Mouse (Mus musculus) heart, embryonic 16.5 days (tissue): Measurements from ENCODE around the gene Fam198b. TPM values are rescaled to one million over a fixed set of nuclear protein-coding genes. Genes with fewer than 3 reads are reported as not detected.
"Not testable (repeated sequence)": the region's sequence is repeated elsewhere in the genome, so short reads cannot be mapped to it uniquely, and the experiment has no call there.

Source experiments
- ATAC-seq: fragments of 200-750 bp; cut with Nextera tagmentation; replicated peaks from 2 replicates; pipeline ENCODE4 v1.8.0; 2017; ENCODE audit warnings: moderate number of reproducible peaks; ENCODE audit not compliant: insufficient read depth, low FRiP score; ENCODE audit errors: extremely low read depth
- H3K27ac ChIP-seq: fragments of 300-500 bp; sonication (generic); 2 replicates; pipeline ENCODE4 v1.5.1; 2014; ENCODE audit warnings: mild to moderate bottlenecking, low read length, control low read depth, moderate library complexity
- H3K27me3 ChIP-seq: fragments of 300-500 bp; sonication (generic); 2 replicates; pipeline ENCODE4 v1.6.1; 2014; ENCODE audit warnings: low read length, mixed read lengths; ENCODE audit not compliant: control insufficient read depth, insufficient read depth
- H3K36me3 ChIP-seq: fragments of 300-500 bp; sonication (generic); 2 replicates; pipeline ENCODE4 v1.6.1; 2014; ENCODE audit not compliant: control insufficient read depth, insufficient read depth
- H3K4me1 ChIP-seq: fragments of 300-500 bp; sonication (generic); 2 replicates; pipeline ENCODE4 v1.6.1; 2014; ENCODE audit warnings: low read length, mixed read lengths; ENCODE audit not compliant: control insufficient read depth, insufficient read depth
- H3K4me2 ChIP-seq: fragments of 300-500 bp; sonication (generic); 2 replicates; pipeline ENCODE4 v1.6.1; 2014; ENCODE audit warnings: low read depth, mild to moderate bottlenecking, control low read depth, low read length
- H3K4me3 ChIP-seq: fragments of 300-500 bp; sonication (generic); 2 replicates; pipeline ENCODE4 v1.5.1; 2014; ENCODE audit warnings: mild to moderate bottlenecking, control low read depth, low read length
- H3K9ac ChIP-seq: fragments of 300-500 bp; sonication (generic); 2 replicates; pipeline ENCODE4 v1.6.1; 2014; ENCODE audit warnings: low read length, control low read depth
- H3K9me3 ChIP-seq: fragments of 300-500 bp; sonication (generic); replicated peaks from 2 replicates; pipeline ENCODE4 v1.6.1; 2016; ENCODE audit warnings: low read length; ENCODE audit not compliant: control insufficient read depth
- WGBS: fragments of 180-500 bp; shearing (Covaris S2); extraction: QIAGEN DNeasy Blood & Tissue Kit; methylation state at CpG from one replicate; pipeline ENCODE4 v1.1.7; 2014; 5-methylcytosine and 5-hydroxymethylcytosine counted together
- polyA plus RNA-seq: library from polyadenylated mRNA; unstranded; fragments of >200 nt; fragmentation: Nextera tagmentation; extraction: Ambion mirVana; gene quantifications from 2 replicates; pipeline ENCODE4 v1.2.1, GENCODE M21; 2015

The Fam198b gene
- polyA plus RNA-seq, 1 experiment from 2014 or later, result 61.6 TPM

DNA sequence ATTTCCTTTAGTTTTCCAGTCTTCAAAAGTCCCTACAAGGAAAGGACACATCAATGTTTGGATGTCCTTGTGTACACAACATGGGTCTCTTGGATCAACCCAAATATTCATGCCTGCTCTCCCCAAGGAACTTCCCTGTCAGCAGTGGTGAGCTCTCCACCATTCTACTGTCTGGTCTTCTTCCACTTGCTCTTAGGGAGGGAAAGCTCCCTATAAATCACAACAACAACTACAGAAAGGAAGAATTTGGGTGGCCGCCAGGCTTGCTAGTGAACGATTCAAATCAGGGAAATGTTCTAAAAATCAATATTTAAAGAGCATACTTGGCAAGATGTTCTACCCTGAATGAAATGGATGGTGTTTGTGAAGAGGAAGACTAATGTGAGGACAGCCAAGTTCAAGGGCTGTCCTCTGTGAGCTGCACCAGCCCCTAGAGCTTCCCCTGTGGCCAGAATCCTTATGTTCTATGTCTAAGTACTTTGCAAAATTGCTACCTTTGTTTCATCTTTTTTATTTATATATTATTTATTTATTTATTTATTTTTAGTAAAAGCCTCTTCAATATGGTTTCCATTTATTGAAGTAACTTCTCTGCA is 68.9 kb downstream of the Fam198b start:
- Histone ChIP-seq H3K27ac (no peak overlapping the region), H3K9ac (no peak overlapping the region), H3K36me3 (no peaks in the 10 kb centered on the region), H3K9me3 (no peaks in the 10 kb centered on the region; the same call in 1 of the 2 replicates), H3K4me1 (peaks cover 10% of the 10 kb centered on the region), H3K4me3 (no peak overlapping the region), H3K4me2 (no peak overlapping the region), H3K27me3 (no peaks in the 10 kb centered on the region)
- ATAC-seq, result no peak
- WGBS, result 67% methylated on average over 2 of the region's 2 CpGs

DNA sequence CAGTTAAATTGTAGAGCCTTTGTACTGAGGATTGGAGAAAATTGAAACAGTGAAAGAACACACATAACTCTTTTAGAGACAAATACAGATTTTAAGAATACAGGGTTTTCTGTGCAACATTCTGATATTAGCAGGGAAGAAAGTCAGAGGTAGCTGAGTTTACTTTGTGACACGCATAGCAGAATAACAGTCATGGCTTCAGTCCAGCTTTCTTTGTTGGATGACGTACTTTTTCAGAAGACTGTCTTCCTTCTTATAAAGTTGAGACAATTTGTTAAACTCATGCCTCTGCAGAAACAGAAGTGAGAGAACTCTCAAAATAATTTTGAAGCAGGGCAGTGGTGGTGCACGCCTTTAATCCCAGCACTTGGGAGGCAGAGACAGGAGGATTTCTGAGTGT is 70.9 kb downstream of the Fam198b start:
- WGBS, result 78% methylated on average over 3 of the region's 3 CpGs
- Histone ChIP-seq H3K9ac (no peak overlapping the region), H3K4me3 (no peak overlapping the region), H3K36me3 (no peaks in the 10 kb centered on the region), H3K27ac (no peak overlapping the region), H3K4me1 (peaks cover 7% of the 10 kb centered on the region), H3K4me2 (no peak overlapping the region), H3K27me3 (no peaks in the 10 kb centered on the region), H3K9me3 (no peaks in the 10 kb centered on the region)
- ATAC-seq, result no peak

- H3K9ac ChIP-seq, result no peak overlapping the region
- no peak overlapping the region for H3K4me3 ChIP-seq
- no peak overlapping the region for H3K4me2 ChIP-seq
- no peak overlapping the region for H3K27ac ChIP-seq
- no peaks in the 10 kb centered on the region for H3K27me3 ChIP-seq
- peaks cover 5% of the 10 kb centered on the region; the same call in 1 of the 2 replicates for H3K4me1 ChIP-seq
- H3K9me3 ChIP-seq, result no peaks in the 10 kb centered on the region
- no peak for ATAC-seq
- no peaks in the 10 kb centered on the region for H3K36me3 ChIP-seq
Observed at GRCm38 (mm10) chr3:79956792-79957191, 72.5 kb downstream of the Fam198b start.

DNA sequence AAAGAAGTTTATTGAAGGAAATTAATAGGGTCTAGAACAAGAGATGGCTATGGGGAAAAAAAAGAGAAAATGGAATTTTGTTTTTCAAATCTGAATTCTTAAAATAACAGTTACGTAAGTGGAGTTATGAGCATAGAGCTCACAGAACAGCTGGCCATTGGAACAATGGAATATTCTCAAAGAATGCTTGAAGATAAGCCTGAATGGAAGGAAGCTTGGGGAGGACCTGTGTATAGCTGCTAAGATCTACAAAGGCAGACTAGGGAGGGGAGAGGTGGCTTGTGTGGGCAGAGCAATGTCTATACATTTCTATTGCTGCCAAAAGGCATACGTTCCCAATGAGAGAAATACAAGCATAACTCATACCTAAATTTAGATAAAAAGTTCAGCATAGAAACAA is 73.4 kb downstream of the Fam198b start:
- no peak overlapping the region for H3K9ac ChIP-seq
- H3K4me1 ChIP-seq, result peaks cover 5% of the 10 kb centered on the region; the same call in 1 of the 2 replicates
- H3K9me3 ChIP-seq, result no peaks in the 10 kb centered on the region
- peak; percentile 55 for ATAC-seq
- no peaks in the 10 kb centered on the region for H3K36me3 ChIP-seq
- no peak overlapping the region for H3K4me3 ChIP-seq
- no peak overlapping the region for H3K4me2 ChIP-seq
- 72% methylated on average over 2 of the region's 2 CpGs for WGBS
- no peaks in the 10 kb centered on the region for H3K27me3 ChIP-seq
- H3K27ac ChIP-seq, result peak overlapping the region; percentile 70

- no peak; the same call in 1 of the 2 replicates for ATAC-seq
- Histone ChIP-seq H3K4me2 (no peak overlapping the region), H3K4me3 (no peak overlapping the region), H3K9me3 (no peaks in the 10 kb centered on the region), H3K4me1 (peaks cover 21% of the 10 kb centered on the region), H3K27ac (peak overlapping the region; percentile 70), H3K9ac (no peak overlapping the region), H3K36me3 (no peaks in the 10 kb centered on the region), H3K27me3 (no peaks in the 10 kb centered on the region)
- WGBS, result 68% methylated on average over 4 of the region's 4 CpGs
Observed at GRCm38 (mm10) chr3:79966709-79967108, 82.4 kb downstream of the Fam198b start.

GRCm38 (mm10) chr3:79967346-79967745 is 83.0 kb downstream of the Fam198b start:
- Histone ChIP-seq H3K27ac (peak overlapping the region; percentile 62), H3K9ac (no peak overlapping the region), H3K9me3 (no peaks in the 10 kb centered on the region), H3K4me2 (no peak overlapping the region), H3K27me3 (no peaks in the 10 kb centered on the region), H3K4me1 (peaks cover 21% of the 10 kb centered on the region), H3K36me3 (no peaks in the 10 kb centered on the region), H3K4me3 (no peak overlapping the region)
- 2% methylated on average over 1 of the region's 1 CpGs for WGBS
- ATAC-seq, result no peak

DNA sequence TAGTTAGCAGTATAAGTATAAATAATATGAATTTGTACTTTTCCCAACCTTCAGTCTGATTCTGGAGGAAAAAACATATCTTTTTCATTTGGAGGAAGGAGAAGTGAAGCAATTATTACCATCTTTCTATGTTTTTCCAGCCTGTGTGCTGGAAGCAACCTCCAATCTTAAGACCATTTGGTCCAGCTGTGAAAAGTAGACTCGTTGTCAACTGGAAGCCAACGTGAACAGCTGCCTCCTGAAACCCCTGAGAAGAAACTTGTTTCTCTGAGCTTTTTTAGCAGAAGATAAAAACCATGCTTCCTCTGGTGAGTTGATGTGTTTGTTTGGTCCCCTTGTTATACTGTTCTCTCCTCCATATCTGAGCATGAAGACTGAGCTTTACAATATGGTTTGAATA is 84.1 kb downstream of the Fam198b start:
- 47% methylated on average over 2 of the region's 2 CpGs for WGBS
- Histone ChIP-seq H3K9me3 (no peaks in the 10 kb centered on the region), H3K9ac (no peak overlapping the region), H3K27ac (no peak overlapping the region), H3K36me3 (no peaks in the 10 kb centered on the region), H3K4me2 (no peak overlapping the region), H3K27me3 (no peaks in the 10 kb centered on the region), H3K4me3 (no peak overlapping the region), H3K4me1 (peaks cover 21% of the 10 kb centered on the region)
- no peak for ATAC-seq

DNA sequence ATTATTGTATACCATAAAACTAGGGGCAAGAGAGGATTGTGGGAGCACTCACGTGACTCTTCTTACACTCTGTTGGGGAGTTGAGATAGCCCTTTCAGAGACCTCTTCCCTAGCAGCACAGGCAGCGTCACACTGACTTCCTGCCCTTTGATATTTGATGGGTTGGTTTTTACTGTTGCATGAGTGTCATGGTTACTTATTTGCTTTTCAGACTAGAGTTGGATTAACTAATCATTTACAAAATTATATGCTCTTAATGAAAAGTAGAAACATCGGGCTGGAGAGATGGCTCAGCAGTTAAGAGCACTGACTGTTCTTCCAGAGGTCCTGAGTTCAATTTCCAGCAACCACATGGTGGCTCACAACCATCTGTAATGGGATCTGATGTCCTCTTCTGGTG is 85.2 kb downstream of the Fam198b start:
- peaks cover 21% of the 10 kb centered on the region for H3K4me1 ChIP-seq
- 86% methylated on average over 3 of the region's 3 CpGs for WGBS
- not testable (repeated sequence) for H3K9me3 ChIP-seq, ATAC-seq, H3K4me2 ChIP-seq, H3K27ac ChIP-seq, H3K9ac ChIP-seq, H3K27me3 ChIP-seq, H3K36me3 ChIP-seq, H3K4me3 ChIP-seq

- H3K4me3 ChIP-seq, result no peak overlapping the region
- no peak for ATAC-seq
- H3K27ac ChIP-seq, result peak overlapping the region; percentile 73
- H3K4me1 ChIP-seq, result peaks cover 21% of the 10 kb centered on the region
- H3K9ac ChIP-seq, result no peak overlapping the region
- no peaks in the 10 kb centered on the region for H3K27me3 ChIP-seq
- no peaks in the 10 kb centered on the region for H3K36me3 ChIP-seq
- 50% methylated on average over 2 of the region's 2 CpGs for WGBS
- no peaks in the 10 kb centered on the region for H3K9me3 ChIP-seq
- H3K4me2 ChIP-seq, result no peak overlapping the region
Observed at GRCm38 (mm10) chr3:79970070-79970469, 85.7 kb downstream of the Fam198b start.
